Mouse (Mus musculus): ENCODE measurements around the gene Pid1.

DNA sequence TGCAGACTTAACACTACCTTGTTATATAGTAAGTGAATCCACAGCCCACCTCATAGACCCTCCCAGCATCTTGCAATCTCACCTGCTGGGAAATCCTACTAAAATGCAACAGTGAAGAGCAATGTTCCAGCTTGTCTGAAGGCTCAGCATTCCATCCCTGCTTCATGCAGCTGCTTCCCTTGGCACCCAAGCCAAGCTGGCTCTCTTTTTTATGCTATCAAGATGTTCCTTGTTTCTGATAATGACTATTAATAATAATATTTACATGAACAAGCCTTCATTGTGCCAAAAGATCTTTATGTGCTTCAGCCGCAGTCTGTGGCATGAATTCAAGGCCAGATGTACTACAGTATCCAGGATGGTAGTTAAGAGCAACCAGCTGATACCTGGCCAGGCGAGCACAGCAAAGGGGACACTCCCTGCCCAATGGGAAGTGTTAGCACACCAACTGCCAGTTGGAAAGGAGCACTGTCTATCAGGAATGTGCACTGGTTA, 54.0 kb downstream of the Pid1 start:
- TF ChIP-seq GATA1 (IDR thresholded peaks at IDR 0.05; ENCODE audit: borderline replicate concordance, low read length) (no peak), FLI1 (IDR thresholded peaks at IDR 0.05; ENCODE audit: low read length) (no peak)
